Mouse (Mus musculus): ENCODE measurements around the gene Acot2. TPM values are rescaled to one million over a fixed set of nuclear protein-coding genes. Genes with fewer than 3 reads are reported as not detected.
A peak's percentile ranks its signal among the peaks of the same experiment; 100 is the strongest.
"Not testable (repeated sequence)": the region's sequence is repeated elsewhere in the genome, so short reads cannot be mapped to it uniquely, and the experiment has no call there.

The Acot2 gene
- polyA plus RNA-seq, 1 experiment from 2014 or later: 11.8 TPM

DNA sequence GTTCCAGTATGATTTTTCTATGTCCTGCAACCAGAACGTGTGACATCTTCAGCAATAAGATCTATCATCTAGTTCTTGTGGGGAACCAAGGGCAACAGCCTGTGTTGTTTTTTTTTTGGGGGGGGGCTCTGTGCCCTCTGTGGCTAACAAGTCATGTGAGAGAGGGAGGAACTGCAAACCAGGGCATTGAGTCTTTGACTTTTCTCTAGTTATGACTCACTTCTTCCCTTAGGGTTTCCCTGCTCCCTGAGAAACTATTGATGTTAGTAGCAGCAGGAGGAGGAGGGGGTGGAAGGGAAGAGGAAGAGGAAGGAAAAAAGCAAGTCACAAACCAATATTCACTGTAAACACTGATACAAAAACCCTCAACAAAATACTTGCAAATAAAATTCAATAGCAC is 16.2 kb downstream of the Acot2 start:
- Histone ChIP-seq H3K4me1 (peaks cover 5% of the 10 kb centered on the region; the same call in 1 of the 2 replicates), H3K9ac (no peak overlapping the region), H3K36me3 (replicated peaks) (no peaks in the 10 kb centered on the region), H3K4me2 (no peak overlapping the region), H3K9me3 (no peaks in the 10 kb centered on the region), H3K27me3 (replicated peaks) (no peaks in the 10 kb centered on the region), H3K4me3 (no peak overlapping the region), H3K27ac (no peak overlapping the region)
- WGBS: 94% methylated on average over 1 of the region's 1 CpGs
- ATAC-seq (replicated peaks): no peak

DNA sequence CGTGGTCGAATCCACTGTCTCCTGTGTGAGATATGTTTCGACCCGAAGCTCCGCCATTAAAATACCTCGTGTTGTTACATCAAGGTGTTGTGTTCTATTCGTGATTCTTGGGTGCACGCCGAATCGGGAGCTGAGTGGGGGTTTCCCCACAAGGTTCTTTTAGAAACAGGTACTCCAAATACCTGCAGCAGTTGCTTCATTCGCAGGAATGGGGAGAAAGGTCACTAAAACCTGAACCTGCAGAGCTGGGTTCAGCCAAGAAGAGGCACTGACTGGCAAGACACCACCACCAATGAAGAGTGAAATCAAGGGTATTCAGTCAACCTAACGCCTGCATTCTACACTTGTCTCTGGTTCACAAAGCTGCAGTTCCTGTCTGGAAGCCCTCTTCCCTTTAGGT is 20.6 kb downstream of the Acot2 start:
- Histone ChIP-seq H3K9me3 (no peaks in the 10 kb centered on the region), H3K27me3 (replicated peaks) (no peaks in the 10 kb centered on the region), H3K36me3 (replicated peaks) (no peaks in the 10 kb centered on the region), H3K27ac (peak overlapping the region; percentile 45; the same call in 1 of the 2 replicates), H3K9ac (no peak overlapping the region), H3K4me3 (no peak overlapping the region), H3K4me1 (peaks cover 24% of the 10 kb centered on the region), H3K4me2 (peak overlapping the region; percentile 59; the same call in 1 of the 2 replicates)
- 90% methylated on average over 12 of the region's 12 CpGs for WGBS
- no peak for ATAC-seq (replicated peaks)

DNA sequence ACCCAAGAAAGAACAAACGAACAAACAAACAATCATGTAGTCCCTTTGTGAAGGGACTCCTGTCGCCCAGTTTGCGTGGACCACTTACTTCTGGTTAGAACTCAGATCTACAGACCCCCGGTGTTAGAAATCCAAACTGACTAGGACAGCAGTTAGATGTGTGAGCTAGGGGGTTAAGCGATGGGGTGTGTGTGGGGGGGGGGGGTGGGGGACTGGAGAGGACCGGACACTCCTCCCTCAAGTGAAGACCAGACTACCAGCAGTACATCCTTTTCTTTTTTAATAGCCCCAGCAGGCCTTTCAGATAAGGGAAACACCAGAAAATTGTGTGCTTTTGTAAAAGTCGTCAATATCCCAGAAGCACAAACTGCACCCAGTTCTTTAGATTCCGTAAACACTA is 21.1 kb downstream of the Acot2 start:
- 0 out of 2 replicates have a peak, but pooled peaks have one; percentile 48 for ATAC-seq (replicated peaks)
- H3K9me3 ChIP-seq: no peaks in the 10 kb centered on the region
- H3K4me3 ChIP-seq: peak overlapping the region; percentile 50
- H3K4me2 ChIP-seq: peak overlapping the region; percentile 59
- H3K36me3 ChIP-seq (replicated peaks): no peaks in the 10 kb centered on the region
- H3K9ac ChIP-seq: no peak overlapping the region
- H3K4me1 ChIP-seq: peaks cover 24% of the 10 kb centered on the region
- H3K27ac ChIP-seq: peak overlapping the region; percentile 45; the same call in 1 of the 2 replicates
- no peaks in the 10 kb centered on the region for H3K27me3 ChIP-seq (replicated peaks)
- WGBS: 38% methylated on average over 8 of the region's 8 CpGs

DNA sequence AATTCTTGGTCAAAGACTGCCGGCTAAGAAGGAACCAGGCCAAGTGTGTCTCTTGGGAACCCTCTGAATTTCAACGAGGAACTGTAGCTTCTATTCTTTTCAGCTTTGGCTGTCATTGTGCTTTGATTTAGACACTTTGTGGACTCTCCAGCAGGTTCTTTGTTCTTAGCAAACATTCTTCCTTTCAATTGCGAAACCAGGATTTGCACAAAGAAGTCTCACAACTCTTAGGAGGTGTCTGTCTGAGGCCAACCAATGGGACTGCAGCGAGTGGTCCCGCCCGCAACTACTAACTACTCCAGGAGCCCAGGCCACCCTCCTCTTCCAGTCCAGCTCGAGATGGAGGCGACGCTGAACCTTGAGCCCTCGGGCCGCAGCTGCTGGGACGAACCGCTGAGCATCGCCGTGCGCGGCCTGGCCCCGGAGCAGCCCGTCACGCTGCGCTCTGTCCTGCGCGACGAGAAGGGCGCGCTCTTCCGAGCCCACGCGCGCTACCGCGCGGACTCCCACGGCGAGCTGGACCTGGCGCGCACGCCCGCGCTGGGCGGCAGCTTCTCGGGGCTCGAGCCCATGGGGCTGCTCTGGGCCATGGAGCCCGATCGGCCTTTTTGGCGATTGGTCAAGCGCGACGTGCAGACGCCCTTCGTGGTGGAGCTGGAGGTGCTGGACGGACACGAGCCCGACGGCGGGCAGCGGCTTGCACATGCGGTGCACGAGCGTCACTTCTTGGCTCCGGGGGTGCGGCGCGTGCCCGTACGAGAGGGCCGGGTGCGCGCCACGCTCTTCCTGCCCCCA is 21.7 kb downstream of the Acot2 start, which contains the start of gene Acot1:
Gene Acot1 (plus strand): TSS at position 320 of the 795 bp plus-strand sequence.
- not testable (repeated sequence) for H3K9me3 ChIP-seq; H3K36me3 ChIP-seq (replicated peaks); H3K27me3 ChIP-seq (replicated peaks)
- peak within 1 kb of the TSS; percentile 41 for H3K9ac ChIP-seq
- H3K27ac ChIP-seq: peak within 1 kb of the TSS; percentile 67
- H3K4me1 ChIP-seq: peaks cover 24% of the 10 kb centered on the region
- peak; percentile 91 for ATAC-seq (replicated peaks)
- peak within 1 kb of the TSS; percentile 50 for H3K4me3 ChIP-seq
- peak within 1 kb of the TSS; percentile 59 for H3K4me2 ChIP-seq
- under 1% methylated on average over 70 of the region's 70 CpGs for WGBS

DNA sequence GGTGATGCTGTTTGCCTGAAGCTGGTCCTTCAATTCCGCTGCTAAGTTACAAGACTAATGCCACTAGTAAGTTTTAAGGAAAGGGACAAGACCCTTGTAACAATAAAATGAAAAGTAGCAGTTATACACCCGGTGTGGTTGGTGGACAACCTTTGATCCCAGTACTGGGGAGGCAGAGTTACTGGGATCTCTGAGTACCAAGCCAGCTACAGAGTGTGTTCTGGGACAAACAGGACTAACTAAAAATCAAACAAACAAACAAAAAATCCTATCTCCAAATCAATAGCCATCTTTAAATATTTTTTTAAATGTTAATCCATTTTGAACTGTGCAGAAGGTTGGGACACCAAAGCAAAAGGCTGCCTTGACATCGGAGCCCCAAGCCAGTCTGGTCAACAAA is 22.5 kb downstream of the Acot2 start:
- ATAC-seq (replicated peaks): no peak
- Histone ChIP-seq H3K9ac (no peak overlapping the region), H3K4me2 (peak overlapping the region; percentile 40; the same call in 1 of the 2 replicates)

DNA sequence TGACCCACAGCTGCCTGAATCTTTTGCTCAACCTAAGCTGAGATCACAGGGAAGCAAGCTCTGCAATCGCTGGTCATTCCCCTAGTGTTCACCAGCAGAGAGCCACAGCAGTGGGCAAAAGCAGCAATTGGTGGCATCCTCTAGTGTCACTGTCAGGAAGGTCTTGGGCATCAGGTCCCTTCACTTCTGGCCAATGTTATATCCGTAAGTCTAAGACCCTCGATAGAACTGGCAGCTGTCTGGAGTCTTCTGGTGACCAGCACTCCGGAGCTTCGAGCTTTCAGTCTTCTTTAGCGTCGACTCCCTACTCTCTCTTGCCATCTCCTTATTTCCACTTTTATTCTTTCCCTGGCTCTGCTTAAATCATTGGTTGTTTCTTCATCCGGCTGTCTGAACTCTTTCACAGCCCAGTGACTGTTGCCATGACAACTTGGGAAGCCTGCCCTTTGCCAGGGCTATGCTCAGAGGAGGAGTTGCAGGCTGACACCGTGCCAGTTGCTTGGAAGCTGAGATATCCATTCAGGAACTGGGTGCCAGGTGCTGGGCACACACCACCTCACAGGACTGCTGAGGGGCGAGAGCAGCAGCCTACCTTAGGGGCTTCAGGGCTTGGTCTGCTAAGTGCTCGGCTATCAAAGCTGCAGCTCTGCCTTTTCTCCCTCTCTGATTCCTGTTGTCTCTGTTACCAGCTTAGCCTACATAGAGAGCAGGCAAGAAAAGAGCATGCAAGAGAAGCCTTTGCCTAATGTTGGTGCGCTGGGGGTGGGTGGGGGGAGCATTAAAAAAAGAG is 23.8 kb downstream of the Acot2 start:
- H3K4me3 ChIP-seq: peak overlapping the region; percentile 50
- WGBS: 13% methylated on average over 12 of the region's 12 CpGs
- H3K36me3 ChIP-seq (replicated peaks): no peaks in the 10 kb centered on the region
- peak overlapping the region; percentile 40 for H3K4me2 ChIP-seq
- H3K9me3 ChIP-seq: no peaks in the 10 kb centered on the region
- peak; percentile 84 for ATAC-seq (replicated peaks)
- peaks cover 24% of the 10 kb centered on the region for H3K4me1 ChIP-seq
- peak overlapping the region; percentile 9; the same call in 1 of the 2 replicates for H3K9ac ChIP-seq
- H3K27me3 ChIP-seq (replicated peaks): no peaks in the 10 kb centered on the region
- H3K27ac ChIP-seq: peak overlapping the region; percentile 57

More for the DNA sequence above, 22.5 kb downstream of the Acot2 start:
- H3K9me3 ChIP-seq: no peaks in the 10 kb centered on the region
- 0 out of 2 replicates have a peak overlapping the region, but pooled peaks have one; percentile 57 for H3K27ac ChIP-seq
- H3K36me3 ChIP-seq (replicated peaks): no peaks in the 10 kb centered on the region
- H3K4me3 ChIP-seq: peak overlapping the region; percentile 50
- peaks cover 24% of the 10 kb centered on the region for H3K4me1 ChIP-seq
- H3K27me3 ChIP-seq (replicated peaks): no peaks in the 10 kb centered on the region
- WGBS: 70% methylated on average over 3 of the region's 3 CpGs

DNA sequence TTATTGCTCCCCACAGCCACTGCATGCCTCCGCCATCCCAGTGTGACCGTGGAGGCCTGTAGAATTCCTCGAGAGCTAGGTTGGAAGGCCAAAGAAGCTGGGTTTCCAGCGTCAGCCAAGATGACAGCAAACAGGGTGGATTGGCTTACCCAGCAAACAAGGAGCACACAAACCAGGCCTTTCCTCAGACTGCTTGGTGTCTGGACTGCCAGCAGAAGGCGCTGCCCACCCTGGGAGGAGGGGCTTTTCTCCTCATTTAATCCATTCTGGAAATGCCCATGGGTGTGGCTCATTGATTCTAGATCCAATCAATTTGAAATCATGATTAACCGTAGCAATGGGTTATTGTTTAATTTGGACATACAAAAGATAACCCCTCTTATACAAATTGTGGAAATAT is 25.5 kb downstream of the Acot2 start:
- ATAC-seq (replicated peaks): no peak
- Histone ChIP-seq H3K4me2 (peak overlapping the region; percentile 1; the same call in 1 of the 2 replicates), H3K9me3 (no peaks in the 10 kb centered on the region), H3K27ac (0 out of 2 replicates have a peak overlapping the region, but pooled peaks have one; percentile 1), H3K36me3 (replicated peaks) (no peaks in the 10 kb centered on the region), H3K4me3 (no peak overlapping the region), H3K9ac (no peak overlapping the region), H3K4me1 (peaks cover 24% of the 10 kb centered on the region), H3K27me3 (replicated peaks) (no peaks in the 10 kb centered on the region)
- 54% methylated on average over 6 of the region's 6 CpGs for WGBS

DNA sequence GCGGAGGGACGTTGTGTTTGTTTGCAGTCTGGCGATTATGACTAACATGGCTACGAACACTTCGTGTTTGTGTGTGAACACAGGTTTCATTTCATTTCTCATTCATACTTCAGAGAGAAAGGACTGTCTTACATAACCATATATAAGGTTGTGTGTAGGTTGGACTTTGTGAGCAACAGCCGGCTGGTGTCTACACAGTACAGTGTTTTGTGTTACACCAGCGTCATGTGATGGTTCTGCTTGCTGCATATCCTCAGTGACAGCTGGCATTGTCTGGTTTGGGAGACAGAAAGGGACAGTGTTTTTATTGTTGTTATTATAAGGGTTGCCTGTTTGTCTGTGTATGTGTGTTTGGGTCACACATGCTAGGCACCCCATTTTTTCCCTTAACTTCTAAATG is 26.0 kb downstream of the Acot2 start:
- no peak overlapping the region for H3K4me2 ChIP-seq
- no peak overlapping the region for H3K9ac ChIP-seq
- 96% methylated on average over 7 of the region's 7 CpGs for WGBS
- no peaks in the 10 kb centered on the region for H3K36me3 ChIP-seq (replicated peaks)
- no peak overlapping the region for H3K27ac ChIP-seq
- ATAC-seq (replicated peaks): no peak
- H3K4me3 ChIP-seq: no peak overlapping the region
- no peaks in the 10 kb centered on the region for H3K9me3 ChIP-seq
- no peaks in the 10 kb centered on the region for H3K27me3 ChIP-seq (replicated peaks)
- H3K4me1 ChIP-seq: peaks cover 20% of the 10 kb centered on the region

DNA sequence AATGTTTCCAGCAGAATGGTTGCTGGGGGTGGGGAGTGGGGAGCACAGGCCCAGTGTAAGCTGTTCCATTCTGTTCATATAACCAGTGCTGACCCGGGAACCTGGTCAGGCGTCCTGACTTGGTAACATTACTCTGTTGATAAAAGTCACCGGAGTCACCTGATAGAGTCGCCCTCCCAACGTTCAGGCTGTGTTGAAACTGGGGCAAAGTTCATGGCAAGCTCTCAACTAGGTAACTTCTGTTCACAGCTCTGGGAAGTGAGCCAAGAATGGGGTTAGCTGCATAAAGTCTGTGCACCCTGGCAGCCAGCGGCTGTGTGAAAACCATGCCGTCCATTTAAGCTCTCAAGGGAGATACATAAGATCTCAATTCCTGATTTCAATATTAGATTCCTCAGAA is 32.9 kb downstream of the Acot2 start:
- ATAC-seq (replicated peaks); H3K27ac ChIP-seq; H3K9ac ChIP-seq; H3K36me3 ChIP-seq (replicated peaks); H3K27me3 ChIP-seq (replicated peaks); H3K4me3 ChIP-seq; H3K9me3 ChIP-seq; H3K4me2 ChIP-seq; H3K4me1 ChIP-seq: not testable (repeated sequence)
- 59% methylated on average over 7 of the region's 7 CpGs for WGBS

DNA sequence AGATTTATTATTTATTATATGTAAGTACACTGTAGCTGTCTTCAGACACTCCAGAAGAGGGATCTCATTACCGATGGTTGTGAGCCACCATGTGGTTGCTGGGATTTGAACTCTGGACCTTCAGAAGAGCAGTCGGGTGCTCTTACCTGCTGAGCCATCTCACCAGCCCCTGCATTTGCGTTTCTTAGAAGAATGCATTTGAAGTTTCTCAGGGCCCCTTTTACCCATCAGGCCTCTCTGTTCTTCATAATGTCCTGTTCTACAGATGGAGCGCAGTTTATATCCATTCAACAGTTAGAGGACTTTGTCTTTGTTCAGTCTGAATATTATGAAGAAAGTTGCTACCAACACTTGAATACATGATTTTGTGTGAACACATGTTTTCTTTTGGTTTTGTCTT is 34.6 kb downstream of the Acot2 start:
- WGBS: 88% methylated on average over 4 of the region's 4 CpGs
- not testable (repeated sequence) for H3K9me3 ChIP-seq; H3K4me3 ChIP-seq; H3K27me3 ChIP-seq (replicated peaks); ATAC-seq (replicated peaks); H3K36me3 ChIP-seq (replicated peaks); H3K4me2 ChIP-seq; H3K9ac ChIP-seq; H3K4me1 ChIP-seq; H3K27ac ChIP-seq

DNA sequence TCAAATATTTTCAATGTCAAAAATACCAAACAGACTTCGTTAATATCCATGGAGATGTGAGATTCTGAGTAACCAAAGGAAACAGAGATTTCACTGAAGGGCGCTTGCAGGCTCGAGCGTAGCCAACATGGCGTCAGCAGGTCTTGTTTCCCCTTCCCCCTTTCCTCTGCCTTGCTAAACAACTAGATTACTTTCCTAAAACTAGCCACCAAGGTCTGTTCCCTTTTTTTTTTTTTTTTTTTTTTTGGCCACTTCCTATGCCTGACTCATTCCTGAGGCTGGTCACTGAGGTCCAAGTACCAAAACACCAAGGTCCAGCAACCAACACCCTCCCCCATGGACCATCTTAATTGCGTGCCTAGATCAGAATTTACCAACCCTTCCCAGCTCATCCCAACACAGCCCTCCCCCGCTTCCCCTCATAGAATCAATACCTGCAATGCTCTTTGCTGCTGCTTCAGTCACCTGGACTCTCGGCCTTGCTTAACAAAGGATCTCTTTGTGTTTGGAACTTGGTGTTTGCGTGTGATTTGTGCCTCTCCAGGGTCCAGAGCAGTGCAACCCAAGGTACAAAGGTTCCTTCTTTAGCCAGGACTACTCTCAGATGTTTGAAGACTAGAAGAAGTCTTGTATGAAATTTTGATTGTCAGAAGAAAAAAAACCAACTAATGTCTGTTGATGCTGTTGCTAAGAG is 35.5 kb downstream of the Acot2 start:
- H3K9me3 ChIP-seq: no peaks in the 10 kb centered on the region

DNA sequence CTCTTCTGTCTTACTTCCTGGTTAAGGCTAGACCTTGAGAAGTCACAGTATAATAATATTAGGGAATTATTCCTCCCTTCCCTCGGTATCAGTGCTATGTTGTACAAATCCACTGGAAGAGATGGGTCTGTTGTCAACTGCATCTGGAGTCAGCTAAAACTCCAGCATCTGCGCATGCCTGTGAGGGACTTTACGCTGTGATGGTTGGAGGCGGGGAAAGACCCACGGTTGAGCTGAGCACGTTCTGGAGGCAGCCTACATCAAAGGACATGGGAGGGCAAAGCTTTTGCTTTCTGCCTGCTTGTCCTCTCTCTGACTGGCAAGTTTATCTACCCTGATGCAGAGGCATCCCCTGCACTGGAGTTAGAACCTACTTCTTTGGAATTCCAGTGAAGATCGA is 38.2 kb downstream of the Acot2 start:
- Histone ChIP-seq H3K4me1 (no peaks in the 10 kb centered on the region), H3K27ac (no peak overlapping the region), H3K27me3 (replicated peaks) (no peaks in the 10 kb centered on the region), H3K4me3 (no peak overlapping the region), H3K4me2 (no peak overlapping the region), H3K36me3 (replicated peaks) (no peaks in the 10 kb centered on the region), H3K9ac (no peak overlapping the region), H3K9me3 (no peaks in the 10 kb centered on the region)
- 85% methylated on average over 7 of the region's 7 CpGs for WGBS
- ATAC-seq (replicated peaks): no peak

More for the DNA sequence above, 35.5 kb downstream of the Acot2 start:
- no peaks in the 10 kb centered on the region for H3K4me1 ChIP-seq
- no peak overlapping the region for H3K4me3 ChIP-seq
- ATAC-seq (replicated peaks): no peak
- no peaks in the 10 kb centered on the region for H3K27me3 ChIP-seq (replicated peaks)
- no peaks in the 10 kb centered on the region for H3K36me3 ChIP-seq (replicated peaks)
- WGBS: 88% methylated on average over 9 of the region's 9 CpGs
- H3K4me2 ChIP-seq: no peak overlapping the region
- no peak overlapping the region for H3K9ac ChIP-seq
- no peak overlapping the region for H3K27ac ChIP-seq
